Mouse (Mus musculus) cerebellum, adult 2 months (tissue): Measurements from ENCODE around the gene 9430038I01Rik. TPM values are rescaled to one million over a fixed set of nuclear protein-coding genes. Genes with fewer than 3 reads are reported as not detected.
"Not testable (repeated sequence)": the region's sequence is repeated elsewhere in the genome, so short reads cannot be mapped to it uniquely, and the experiment has no call there.

Source experiments
- DNase-seq, 2 experiments: peaks; one replicate each; pipeline ENCODE4 v3.0.0; 2021
- H3K27ac ChIP-seq: fragments of 200-500 bp; 2 replicates; pipeline ENCODE4 v1.5.1; 2012; ENCODE audit warnings: low read length, control low read depth, inconsistent platforms; ENCODE audit not compliant: insufficient read depth
- H3K27me3 ChIP-seq: fragments of 200-500 bp; 2 replicates; pipeline ENCODE4 v1.6.1; 2012; ENCODE audit warnings: inconsistent platforms, mild to moderate bottlenecking, low read length, moderate library complexity; ENCODE audit not compliant: control insufficient read depth, insufficient read depth
- H3K4me1 ChIP-seq: fragments of 200-500 bp; 2 replicates; pipeline ENCODE4 v1.6.1; 2011; ENCODE audit warnings: low read length; ENCODE audit not compliant: control insufficient read depth, insufficient read depth
- H3K4me3 ChIP-seq: fragments of 200-500 bp; replicated peaks from 2 replicates; pipeline ENCODE3; 2011; ENCODE audit warnings: mild to moderate bottlenecking, low read depth, low read length, control low read depth; ENCODE audit not compliant: insufficient read depth
- CTCF ChIP-seq: fragments of 200-500 bp; IDR thresholded peaks from 2 replicates; pipeline ENCODE4 v1.5.1; 2011; ENCODE audit warnings: low read depth, mild to moderate bottlenecking, control low read depth, low read length, moderate library complexity, borderline replicate concordance; ENCODE audit not compliant: insufficient read depth
- POLR2A ChIP-seq: fragments of 200-500 bp; IDR thresholded peaks from 2 replicates; pipeline ENCODE4 v1.6.1; 2011; ENCODE audit warnings: low read length, control low read depth, borderline replicate concordance; ENCODE audit not compliant: insufficient read depth
- WGBS: fragments of 180-500 bp; shearing (Covaris S2); methylation state at CpG from one replicate; pipeline ENCODE4 v1.1.7; 2018; 5-methylcytosine and 5-hydroxymethylcytosine counted together
- polyA plus RNA-seq: library from polyadenylated mRNA; depleted of rRNA; stranded (reverse); fragments of >200 nt; gene quantifications from 2 replicates; pipeline ENCODE4 v1.2.3, GENCODE M21; 2012; rRNA removed

The 9430038I01Rik gene
- 3.0 and 3.6 TPM in 2 replicates for polyA plus RNA-seq

- Histone ChIP-seq H3K27me3 (no peaks in the 10 kb centered on the region), H3K4me3 (peak within 1 kb of the TSS; percentile 96), H3K27ac (peak within 1 kb of the TSS; percentile 56), H3K4me1 (no peaks in the 10 kb centered on the region)
- TF ChIP-seq CTCF = no peak
- TF ChIP-seq POLR2A = peak; percentile 43; the same call in 1 of the 2 replicates
- under 1% methylated on average over 63 of the region's 63 CpGs for WGBS
- DNase-seq = peak; percentile 95 to 96
Measured at GRCm38 (mm10) chr7:137410337-137411197, at the start of gene 9430038I01Rik. Gene 9430038I01Rik (minus strand): TSS chr7:137410762.

GRCm38 (mm10) chr7:137445321-137445720 is 34.8 kb upstream of the 9430038I01Rik start:
- 95% methylated on average over 12 of the region's 12 CpGs for WGBS

GRCm38 (mm10) chr7:137442951-137443350 is 32.4 kb upstream of the 9430038I01Rik start:
- no peak overlapping the region for H3K4me3 ChIP-seq
- TF ChIP-seq CTCF (no peak), POLR2A (no peak)
- 43% methylated on average over 4 of the region's 4 CpGs for WGBS
- no peaks in the 10 kb centered on the region for H3K27me3 ChIP-seq
- peaks cover 5% of the 10 kb centered on the region for H3K4me1 ChIP-seq
- H3K27ac ChIP-seq = no peak overlapping the region
- no peak for DNase-seq

More at GRCm38 (mm10) chr7:137445321-137445720, 34.8 kb upstream of the 9430038I01Rik start:
- Histone ChIP-seq H3K4me3 (no peak overlapping the region), H3K27me3 (no peaks in the 10 kb centered on the region), H3K4me1 (no peaks in the 10 kb centered on the region; the same call in none of the 2 replicates), H3K27ac (no peak overlapping the region)
- TF ChIP-seq CTCF = no peak
- TF ChIP-seq POLR2A = no peak
- no peak for DNase-seq

- H3K4me3 ChIP-seq = peak overlapping the region; percentile 45
- H3K27me3 ChIP-seq, H3K27ac ChIP-seq, DNase-seq, H3K4me1 ChIP-seq: not testable (repeated sequence)
- WGBS = 49% methylated on average over 7 of the region's 7 CpGs
Measured at GRCm38 (mm10) chr7:137438962-137439361, 28.4 kb upstream of the 9430038I01Rik start.

- peak overlapping the region; percentile 41; the same call in 1 of the 2 replicates for H3K27ac ChIP-seq
- peak in 1 of 2 experiments; percentile 46 for DNase-seq
- H3K27me3 ChIP-seq = no peaks in the 10 kb centered on the region
- WGBS = 2% methylated on average over 7 of the region's 7 CpGs
- H3K4me1 ChIP-seq = peaks cover 5% of the 10 kb centered on the region
- peak overlapping the region; percentile 92 for H3K4me3 ChIP-seq
- TF ChIP-seq POLR2A (no peak), CTCF (no peak)
Measured at GRCm38 (mm10) chr7:137438179-137438550, 27.6 kb upstream of the 9430038I01Rik start.

- peak; percentile 95 for DNase-seq
- peak within 1 kb of the TSS; percentile 41; the same call in 1 of the 2 replicates for H3K27ac ChIP-seq
- TF ChIP-seq CTCF = no peak
- peak; percentile 66 for TF ChIP-seq POLR2A
- no peaks in the 10 kb centered on the region for H3K27me3 ChIP-seq
- peak within 1 kb of the TSS; percentile 92 for H3K4me3 ChIP-seq
- H3K4me1 ChIP-seq = peaks cover 5% of the 10 kb centered on the region
- under 1% methylated on average over 69 of the region's 69 CpGs for WGBS
Measured at GRCm38 (mm10) chr7:137437440-137438178, 27.0 kb upstream of the 9430038I01Rik start, which contains the start of gene Glrx3. Gene Glrx3 (plus strand): TSS chr7:137437614.

GRCm38 (mm10) chr7:137436901-137437300 is 26.3 kb upstream of the 9430038I01Rik start:
- H3K27me3 ChIP-seq = no peaks in the 10 kb centered on the region
- TF ChIP-seq POLR2A = no peak
- TF ChIP-seq CTCF = no peak
- no peak overlapping the region for H3K4me3 ChIP-seq
- H3K27ac ChIP-seq = no peak overlapping the region
- 80% methylated on average over 6 of the region's 6 CpGs for WGBS
- DNase-seq = no peak
- peaks cover 5% of the 10 kb centered on the region for H3K4me1 ChIP-seq
